Mouse (Mus musculus) embryonic facial prominence, embryonic 10.5 days (tissue): Measurements from ENCODE around the gene Hmx3. TPM values are rescaled to one million over a fixed set of nuclear protein-coding genes. Genes with fewer than 3 reads are reported as not detected.

Experiments used
- DNase-seq: peaks from one replicate; pipeline ENCODE4 v3.0.0-alpha.2; 2017; ENCODE audit warnings: low spot score
- H3K27ac ChIP-seq: fragments of 300-500 bp; sonication (generic); replicated peaks from 2 replicates; pipeline ENCODE4 v1.5.1; 2016; ENCODE audit warnings: mild to moderate bottlenecking
- H3K27me3 ChIP-seq: fragments of 300-500 bp; sonication (generic); replicated peaks from 2 replicates; pipeline ENCODE4 v1.6.1; 2016; ENCODE audit warnings: low read depth, mild to moderate bottlenecking; ENCODE audit not compliant: poor library complexity, severe bottlenecking
- H3K36me3 ChIP-seq: fragments of 300-500 bp; sonication (generic); replicated peaks from 2 replicates; pipeline ENCODE4 v1.6.1; 2016; ENCODE audit warnings: mild to moderate bottlenecking, moderate library complexity
- H3K4me1 ChIP-seq: fragments of 300-500 bp; sonication (generic); 2 replicates; pipeline ENCODE4 v1.6.1; 2016
- H3K4me3 ChIP-seq: fragments of 300-500 bp; sonication (generic); 2 replicates; pipeline ENCODE4 v1.5.1; 2016; ENCODE audit warnings: mild to moderate bottlenecking, moderate library complexity
- H3K9me3 ChIP-seq: fragments of 300-500 bp; sonication (generic); 2 replicates; pipeline ENCODE4 v1.6.1; 2016; ENCODE audit warnings: mild to moderate bottlenecking
- WGBS: fragments of 180-500 bp; shearing (Covaris S2); methylation state at CpG from one replicate; pipeline ENCODE4 v1.1.7; 2016; 5-methylcytosine and 5-hydroxymethylcytosine counted together
- polyA plus RNA-seq: library from polyadenylated mRNA; unstranded; fragments of >200 nt; fragmentation: Nextera tagmentation; extraction: Ambion mirVana; gene quantifications from 2 replicates; pipeline ENCODE4 v1.2.1, GENCODE M21; 2016

Gene Hmx3
- polyA plus RNA-seq, 1 experiment from 2014 or later = 0.10 TPM

DNA sequence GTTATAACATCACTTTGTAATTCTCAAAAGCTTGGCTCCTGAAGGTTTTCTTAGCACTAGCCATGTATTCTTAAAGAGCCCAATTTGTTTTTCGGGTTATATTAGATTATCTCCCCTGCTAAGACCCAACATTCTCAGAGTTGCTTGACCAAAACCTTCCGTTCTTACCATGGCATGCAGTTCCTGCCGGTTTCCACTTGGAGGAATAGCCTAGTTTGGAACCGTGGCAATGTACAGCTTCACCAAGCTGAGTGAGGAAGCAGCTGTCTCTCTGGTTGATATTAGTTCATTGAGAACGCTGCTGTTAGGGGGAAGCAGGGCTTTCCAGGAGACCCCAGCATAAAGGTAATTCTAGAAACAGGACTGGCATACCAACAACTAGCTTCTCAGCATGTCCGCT is 32.6 kb downstream of the Hmx3 start:
- whole genome bisulfite sequencing = 79% methylated on average over 6 of the region's 6 CpGs
- Histone ChIP-seq H3K36me3 (peaks cover 50% of the 10 kb centered on the region), H3K4me3 (no peak overlapping the region), H3K27me3 (no peaks in the 10 kb centered on the region), H3K27ac (no peak overlapping the region), H3K4me1 (no peaks in the 10 kb centered on the region), H3K9me3 (no peaks in the 10 kb centered on the region)
- DNase-seq = no peak

DNA sequence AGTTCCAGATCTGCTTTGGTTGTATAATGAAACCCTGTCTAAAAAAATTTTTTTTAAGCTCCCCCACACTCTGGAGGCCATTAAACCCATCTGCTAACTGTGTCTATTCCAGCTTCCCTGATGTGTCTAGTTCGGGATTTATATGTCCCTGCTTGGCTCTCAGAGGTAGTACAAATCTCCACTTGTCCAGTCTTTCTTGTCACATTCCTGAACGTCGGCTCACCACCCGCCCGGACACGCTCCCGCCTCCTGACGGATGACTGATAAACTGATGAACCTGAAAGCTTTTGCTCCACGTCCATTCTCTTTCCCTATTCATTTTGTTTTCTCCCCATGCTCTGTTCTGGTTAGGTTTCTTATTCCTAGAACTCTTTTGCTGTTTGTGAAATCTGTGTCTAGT is 39.5 kb downstream of the Hmx3 start:
- Histone ChIP-seq H3K27ac (no peak overlapping the region), H3K27me3 (peaks cover 9% of the 10 kb centered on the region), H3K4me3 (no peak overlapping the region), H3K9me3 (no peaks in the 10 kb centered on the region), H3K4me1 (peaks cover 12% of the 10 kb centered on the region; the same call in 1 of the 2 replicates), H3K36me3 (no peaks in the 10 kb centered on the region)
- WGBS = 70% methylated on average over 9 of the region's 9 CpGs
- no peak for DNase-seq

DNA sequence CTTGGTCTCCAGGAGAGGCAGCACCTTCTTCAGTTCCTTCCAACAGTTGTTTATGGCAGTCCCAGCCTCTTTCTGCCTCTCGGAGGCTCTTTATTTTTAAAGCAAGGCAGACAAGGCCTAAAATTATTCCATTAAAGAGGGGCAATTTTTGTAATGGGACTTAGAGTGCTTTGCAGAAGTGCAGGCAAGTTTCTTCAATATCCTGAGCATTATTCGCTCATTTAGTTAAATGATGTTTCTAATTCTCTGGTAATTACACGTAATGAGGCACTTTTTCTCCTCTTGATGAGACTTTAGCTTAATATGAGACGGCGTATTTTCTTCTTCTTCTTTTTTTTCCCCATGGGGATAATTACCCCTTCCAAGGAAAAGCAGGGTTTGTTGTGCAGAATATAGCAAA is 42.9 kb downstream of the Hmx3 start:
- 66% methylated on average over 5 of the region's 5 CpGs for WGBS
- Histone ChIP-seq H3K36me3 (no peaks in the 10 kb centered on the region), H3K9me3 (no peaks in the 10 kb centered on the region), H3K4me3 (no peak overlapping the region), H3K4me1 (peaks cover 12% of the 10 kb centered on the region; the same call in 1 of the 2 replicates), H3K27ac (no peak overlapping the region), H3K27me3 (peaks cover 15% of the 10 kb centered on the region)
- no peak for DNase-seq

Other genes with a start within 250 kb of the Hmx3 start
- gene Cuzd1, start 220.6 kb upstream of the Hmx3 start, polyA plus RNA-seq = not detected in 2 replicates
- not detected in 2 replicates for gene Fam24b, start 213.4 kb upstream of the Hmx3 start, polyA plus RNA-seq
- not detected in 2 replicates for gene Fam24a, start 209.0 kb upstream of the Hmx3 start, polyA plus RNA-seq
- 20.8 and 23.9 TPM in 2 replicates for gene 2310057M21Rik, start 180.1 kb upstream of the Hmx3 start, polyA plus RNA-seq
- 71.4 and 75.2 TPM in 2 replicates for gene Pstk, start 171.7 kb upstream of the Hmx3 start, polyA plus RNA-seq
- gene Ikzf5, start 132.3 kb upstream of the Hmx3 start, polyA plus RNA-seq = 17.3 and 18.1 TPM in 2 replicates
- gene Acadsb, start 132.3 kb upstream of the Hmx3 start, polyA plus RNA-seq = 59.5 and 67.4 TPM in 2 replicates
- 0.27 and 0.44 TPM in 2 replicates for gene Hmx2, start 5.9 kb downstream of the Hmx3 start, polyA plus RNA-seq
- gene Bub3, start 17.4 kb downstream of the Hmx3 start, polyA plus RNA-seq = 312 and 325 TPM in 2 replicates